Mouse (Mus musculus): ENCODE results near the gene Macf1. TPM values are rescaled to one million over a fixed set of nuclear protein-coding genes. Genes with fewer than 3 reads are reported as not detected.

Macf1 gene
- polyA plus RNA-seq, 2 experiments: 79.8 to 103 TPM

DNA sequence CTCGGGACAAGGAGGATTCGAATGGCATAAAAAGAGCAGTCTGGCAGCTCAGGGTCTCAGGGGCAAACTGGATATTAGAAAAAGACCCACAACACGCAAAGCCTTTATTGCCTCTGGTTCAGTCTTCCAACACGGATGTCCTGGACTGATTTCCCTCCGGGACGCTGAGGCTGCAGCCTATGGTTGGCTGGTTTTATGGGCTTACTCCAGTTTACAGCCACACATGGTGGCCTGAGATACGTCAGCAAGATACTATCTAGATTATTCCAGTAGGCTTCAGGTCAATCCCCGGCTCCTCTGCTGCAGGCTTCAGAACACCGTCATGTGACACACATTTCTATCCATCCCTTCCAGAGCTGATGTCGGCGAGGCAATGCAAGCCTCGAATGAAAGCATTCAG, 9.2 kb upstream of the Macf1 start:
- no peaks in the 10 kb centered on the region for H3K9me3 ChIP-seq (ENCODE audit: control insufficient read depth, low read length)
- H3K9ac ChIP-seq (ENCODE audit: low read depth, low read length, severe bottlenecking): no peak overlapping the region
- no peaks in the 10 kb centered on the region for H3K4me1 ChIP-seq (ENCODE audit: control insufficient read depth, insufficient read depth, low read length)

DNA sequence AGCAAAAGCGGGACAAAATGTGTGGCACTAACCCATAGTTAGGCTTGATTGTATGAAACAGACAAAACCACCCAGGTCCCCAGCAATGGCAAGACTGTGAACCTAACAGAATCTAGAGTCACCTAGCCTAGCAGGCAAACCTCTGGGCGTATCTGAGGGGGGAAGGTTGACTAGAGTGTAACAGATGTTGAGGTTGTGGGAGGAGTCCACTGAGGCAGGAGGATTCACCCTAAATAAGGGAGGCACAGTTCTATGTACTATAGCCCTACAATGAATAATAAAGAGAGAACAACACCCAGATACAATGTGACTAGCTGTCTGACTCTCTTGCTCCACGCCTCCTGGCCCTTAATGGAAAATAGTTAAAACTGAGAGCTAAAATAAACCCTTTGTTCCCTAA, 7.9 kb upstream of the Macf1 start:
- H3K4me3 ChIP-seq (replicated peaks; ENCODE audit: low read length): no peak overlapping the region
- peaks cover 4% of the 10 kb centered on the region; the same call in 1 of the 2 replicates for H3K4me1 ChIP-seq (ENCODE audit: control insufficient read depth, insufficient read depth, low read length)
- 86% methylated on average over 3 of the region's 3 CpGs for WGBS
- H3K4me2 ChIP-seq (replicated peaks; ENCODE audit: low read depth, low read length, severe bottlenecking): no peak overlapping the region
- no peaks in the 10 kb centered on the region for H3K9me3 ChIP-seq (ENCODE audit: control insufficient read depth, low read length)
- no peak overlapping the region for H3K27ac ChIP-seq (replicated peaks; ENCODE audit: low read depth, low read length)
- no peaks in the 10 kb centered on the region for H3K27me3 ChIP-seq (ENCODE audit: control insufficient read depth, insufficient read depth, low read length)
- no peak for ATAC-seq (ENCODE audit: low FRiP score, low read depth)
- DNase-seq (ENCODE audit: low spot score): no peak
- no peak for TF ChIP-seq POLR2A (IDR thresholded peaks at IDR 0.05; ENCODE audit: borderline replicate concordance, extremely low read depth, insufficient read depth, insufficient read length)
- no peak overlapping the region for H3K9ac ChIP-seq (ENCODE audit: low read depth, low read length, severe bottlenecking)
- no peaks in the 10 kb centered on the region for H3K36me3 ChIP-seq (ENCODE audit: control insufficient read depth, insufficient read depth, low read length)

More for the DNA sequence above, 9.2 kb upstream of the Macf1 start:
- 62% methylated on average over 12 of the region's 12 CpGs for WGBS
- DNase-seq (ENCODE audit: low spot score) (no peak), ATAC-seq (ENCODE audit: low FRiP score, low read depth) (no peak)
- Histone ChIP-seq H3K36me3 (ENCODE audit: control insufficient read depth, insufficient read depth, low read length) (no peaks in the 10 kb centered on the region), H3K27ac (replicated peaks; ENCODE audit: low read depth, low read length) (no peak overlapping the region), H3K4me2 (replicated peaks; ENCODE audit: low read depth, low read length, severe bottlenecking) (no peak overlapping the region), H3K27me3 (ENCODE audit: control insufficient read depth, insufficient read depth, low read length) (no peaks in the 10 kb centered on the region), H3K4me3 (replicated peaks; ENCODE audit: low read length) (no peak overlapping the region)
- no peak for TF ChIP-seq POLR2A (IDR thresholded peaks at IDR 0.05; ENCODE audit: borderline replicate concordance, extremely low read depth, insufficient read depth, insufficient read length)

DNA sequence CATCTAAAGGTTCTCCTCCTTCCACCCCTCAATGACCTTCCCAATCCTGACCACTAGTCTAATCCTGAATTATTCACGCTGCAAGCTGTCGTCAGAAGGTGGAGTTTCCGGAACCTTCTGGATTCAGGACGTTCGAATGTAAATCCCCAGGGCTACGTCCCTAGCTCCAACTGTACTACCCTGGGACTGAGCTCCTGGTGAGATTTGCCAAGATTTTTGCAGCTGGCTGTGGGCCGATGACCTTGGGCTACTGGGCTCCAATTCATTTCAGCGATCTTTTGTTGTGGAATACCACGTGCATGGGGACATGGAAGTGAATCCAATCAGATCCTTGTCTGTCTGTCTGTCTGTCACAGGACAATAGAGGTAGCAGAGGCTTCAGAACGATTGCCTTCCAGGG, 6.2 kb upstream of the Macf1 start:
- no peak overlapping the region for H3K4me2 ChIP-seq (replicated peaks; ENCODE audit: low read depth, low read length, severe bottlenecking)
- no peak overlapping the region for H3K27ac ChIP-seq (replicated peaks; ENCODE audit: low read depth, low read length)
- H3K9ac ChIP-seq (ENCODE audit: low read depth, low read length, severe bottlenecking): no peak overlapping the region
- H3K27me3 ChIP-seq (ENCODE audit: control insufficient read depth, insufficient read depth, low read length): 0 out of 2 replicates have a peak, but pooled peaks cover 5% of the 10 kb centered on the region
- no peak for TF ChIP-seq POLR2A (IDR thresholded peaks at IDR 0.05; ENCODE audit: borderline replicate concordance, extremely low read depth, insufficient read depth, insufficient read length)
- H3K36me3 ChIP-seq (ENCODE audit: control insufficient read depth, insufficient read depth, low read length): no peaks in the 10 kb centered on the region
- DNase-seq (ENCODE audit: low spot score) (no peak), ATAC-seq (ENCODE audit: low FRiP score, low read depth) (no peak)
- peaks cover 11% of the 10 kb centered on the region for H3K4me1 ChIP-seq (ENCODE audit: control insufficient read depth, insufficient read depth, low read length)
- no peaks in the 10 kb centered on the region for H3K9me3 ChIP-seq (ENCODE audit: control insufficient read depth, low read length)
- no peak overlapping the region for H3K4me3 ChIP-seq (replicated peaks; ENCODE audit: low read length)
- WGBS: 84% methylated on average over 10 of the region's 10 CpGs

DNA sequence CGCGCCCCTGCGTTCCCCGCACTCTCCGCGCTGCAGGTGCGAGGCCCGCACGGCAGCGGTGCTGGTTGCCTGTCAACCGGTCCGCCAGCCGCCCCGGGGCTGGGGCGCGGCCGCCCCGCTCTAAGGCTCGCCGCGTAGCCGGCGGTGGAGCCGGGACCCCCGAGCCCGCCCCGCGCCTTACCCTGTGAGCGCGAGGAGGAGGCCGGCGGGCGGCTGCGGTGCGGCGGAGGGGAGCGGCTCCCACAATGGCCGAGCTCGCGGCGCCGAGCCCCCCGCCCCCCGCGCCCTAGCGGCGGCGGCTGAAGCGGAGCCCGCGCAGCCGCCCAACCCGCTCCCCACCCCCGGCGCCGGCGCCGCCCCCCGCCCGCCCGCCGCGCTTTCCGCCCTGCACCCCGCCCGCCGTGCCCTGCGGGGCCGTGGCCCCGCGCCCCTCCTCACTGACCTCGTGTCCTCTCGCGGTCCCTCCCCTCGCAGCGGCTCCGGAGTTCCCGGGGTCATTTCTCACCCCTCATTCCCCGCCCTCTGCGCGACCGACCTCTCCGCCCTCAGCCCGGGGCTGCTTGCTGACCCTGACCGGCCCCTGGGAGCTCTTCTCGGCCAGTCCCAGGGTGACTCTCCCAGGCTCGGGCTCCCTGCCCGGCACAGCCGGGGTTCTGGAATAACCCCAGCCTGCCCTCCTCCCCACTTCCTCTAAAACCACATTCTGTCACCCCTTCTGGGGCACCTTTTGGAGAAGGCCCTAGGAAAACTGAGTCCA, 3.0 kb upstream of the Macf1 start:
- peak; percentile 66 for ATAC-seq (ENCODE audit: low FRiP score, low read depth)
- Histone ChIP-seq H3K36me3 (ENCODE audit: control insufficient read depth, insufficient read depth, low read length) (0 out of 2 replicates have a peak, but pooled peaks cover 5% of the 10 kb centered on the region), H3K4me2 (replicated peaks; ENCODE audit: low read depth, low read length, severe bottlenecking) (peak overlapping the region; percentile 100), H3K4me3 (replicated peaks; ENCODE audit: low read length) (peak overlapping the region; percentile 82), H3K4me1 (ENCODE audit: control insufficient read depth, insufficient read depth, low read length) (peaks cover 11% of the 10 kb centered on the region), H3K9me3 (ENCODE audit: control insufficient read depth, low read length) (no peaks in the 10 kb centered on the region), H3K27ac (replicated peaks; ENCODE audit: low read depth, low read length) (no peak overlapping the region), H3K9ac (ENCODE audit: low read depth, low read length, severe bottlenecking) (peak overlapping the region; percentile 77), H3K27me3 (ENCODE audit: control insufficient read depth, insufficient read depth, low read length) (0 out of 2 replicates have a peak, but pooled peaks cover 9% of the 10 kb centered on the region)
- no peak for TF ChIP-seq POLR2A (IDR thresholded peaks at IDR 0.05; ENCODE audit: borderline replicate concordance, extremely low read depth, insufficient read depth, insufficient read length)
- no peak for DNase-seq (ENCODE audit: low spot score)
- under 1% methylated on average over 31 of the region's 89 CpGs for WGBS

DNA sequence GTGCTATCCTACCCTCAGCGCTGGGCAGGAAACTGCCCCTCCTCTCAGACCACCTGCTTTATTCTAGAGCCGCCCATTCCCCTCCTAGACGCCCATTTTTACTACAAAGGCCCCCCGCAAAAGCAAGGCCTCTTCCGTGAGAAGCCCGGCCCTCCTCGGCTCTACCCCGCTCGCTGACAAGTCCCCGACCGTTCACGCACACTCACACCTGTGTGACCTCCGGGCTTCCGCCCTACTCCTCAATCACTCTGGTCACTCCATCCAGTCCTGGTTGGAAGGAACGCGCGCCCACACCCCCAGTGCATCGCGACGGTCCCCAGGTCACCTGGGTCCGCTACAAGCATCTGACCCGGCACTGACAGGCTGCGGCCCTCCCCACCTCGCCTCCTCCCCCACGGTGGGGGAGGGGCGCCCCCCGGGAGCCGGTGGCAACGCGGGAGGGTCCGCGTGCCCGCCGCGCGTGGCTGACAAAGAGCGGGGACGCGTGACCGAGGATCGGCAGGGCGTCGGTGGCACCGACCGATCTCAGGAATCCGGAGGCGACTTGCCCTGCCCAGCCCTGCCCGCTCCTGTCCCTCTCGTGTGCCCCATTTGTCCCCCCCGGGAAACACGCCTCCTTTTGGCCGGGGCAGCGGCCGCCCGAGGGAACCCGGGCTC, 2.3 kb upstream of the Macf1 start:
- no peaks in the 10 kb centered on the region for H3K9me3 ChIP-seq (ENCODE audit: control insufficient read depth, low read length)
- TF ChIP-seq POLR2A (IDR thresholded peaks at IDR 0.05; ENCODE audit: borderline replicate concordance, extremely low read depth, insufficient read depth, insufficient read length): no peak
- no peak overlapping the region for H3K27ac ChIP-seq (replicated peaks; ENCODE audit: low read depth, low read length)
- ATAC-seq (ENCODE audit: low FRiP score, low read depth): no peak
- 1% methylated on average over 48 of the region's 56 CpGs for WGBS
- peak overlapping the region; percentile 82 for H3K4me3 ChIP-seq (replicated peaks; ENCODE audit: low read length)
- H3K9ac ChIP-seq (ENCODE audit: low read depth, low read length, severe bottlenecking): peak overlapping the region; percentile 77
- H3K36me3 ChIP-seq (ENCODE audit: control insufficient read depth, insufficient read depth, low read length): 0 out of 2 replicates have a peak, but pooled peaks cover 5% of the 10 kb centered on the region
- no peak for DNase-seq (ENCODE audit: low spot score)
- H3K4me1 ChIP-seq (ENCODE audit: control insufficient read depth, insufficient read depth, low read length): peaks cover 11% of the 10 kb centered on the region
- peak overlapping the region; percentile 100 for H3K4me2 ChIP-seq (replicated peaks; ENCODE audit: low read depth, low read length, severe bottlenecking)
- 0 out of 2 replicates have a peak, but pooled peaks cover 9% of the 10 kb centered on the region for H3K27me3 ChIP-seq (ENCODE audit: control insufficient read depth, insufficient read depth, low read length)

Data from limb, embryonic 14.5 days (tissue).